Mouse (Mus musculus): ENCODE measurements around the gene Ankrd61. TPM values are rescaled to one million over a fixed set of nuclear protein-coding genes. Genes with fewer than 3 reads are reported as not detected.

Ankrd61 gene
- polyA plus RNA-seq, 1 experiment from 2014 or later = 0.21 TPM

DNA sequence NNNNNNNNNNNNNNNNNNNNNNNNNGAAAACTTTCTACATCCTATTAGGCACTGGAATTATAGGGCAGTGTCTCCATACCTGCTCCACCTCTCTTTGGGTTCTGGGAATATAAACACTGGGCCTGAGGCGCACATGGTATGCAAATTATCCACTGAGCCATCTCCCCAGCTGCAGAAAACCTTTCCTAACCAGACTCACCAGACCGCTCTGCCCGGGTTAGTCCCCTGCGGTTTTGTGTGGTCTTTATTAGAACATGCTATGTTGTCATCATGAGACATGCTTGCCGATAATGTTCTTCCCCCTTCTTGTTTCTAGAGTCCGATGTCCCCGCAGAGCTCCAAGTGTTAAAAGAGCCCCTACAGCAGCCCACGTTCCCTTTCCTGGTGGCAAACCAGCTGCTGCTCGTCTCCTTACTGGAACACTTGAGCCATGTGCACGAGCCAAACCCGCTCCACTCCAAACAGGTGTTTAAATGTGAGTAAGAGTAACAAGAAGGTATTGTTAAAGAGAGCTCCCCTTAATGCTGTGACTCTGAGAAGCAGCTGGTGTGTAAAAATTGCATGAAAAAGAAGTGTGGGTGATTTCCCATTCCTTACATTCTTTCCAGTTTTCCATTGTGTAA, 25.8 kb downstream of the Ankrd61 start:
- DNase-seq (ENCODE audit: low spot score) = no peak
- no peak for ATAC-seq (ENCODE audit: insufficient number of reproducible peaks, low FRiP score, low TSS enrichment, low read depth)

More for the DNA sequence above, 25.8 kb downstream of the Ankrd61 start:
- 89% methylated on average over 11 of the region's 11 CpGs for WGBS
- Histone ChIP-seq H3K36me3 (ENCODE audit: control insufficient read depth, insufficient read depth, low read length) (peaks cover 8% of the 10 kb centered on the region; the same call in 1 of the 2 replicates), H3K27ac (replicated peaks; ENCODE audit: low read depth, low read length) (no peak overlapping the region), H3K27me3 (ENCODE audit: control insufficient read depth, insufficient read depth, low read length) (no peaks in the 10 kb centered on the region), H3K4me3 (ENCODE audit: low read depth, low read length) (no peak overlapping the region), H3K4me2 (ENCODE audit: low read depth, severe bottlenecking) (no peak overlapping the region), H3K4me1 (ENCODE audit: control insufficient read depth, insufficient read depth, low read length) (no peaks in the 10 kb centered on the region), H3K9ac (ENCODE audit: low read length) (no peak overlapping the region), H3K9me3 (ENCODE audit: control insufficient read depth, low read length) (no peaks in the 10 kb centered on the region)

Other genes starting within 250 kb of the Ankrd61 start
- gene Usp42, start 165.4 kb downstream of the Ankrd61 start, polyA plus RNA-seq (2014; fragmentation: Nextera tagmentation; extraction: Ambion mirVana) = 33.5 and 39.5 TPM in 2 replicates
- gene Eif2ak1, start 79.9 kb downstream of the Ankrd61 start, polyA plus RNA-seq (2014; fragmentation: Nextera tagmentation; extraction: Ambion mirVana) = 50.1 and 55.1 TPM in 2 replicates
- 111 and 114 TPM in 2 replicates for gene Aimp2, start 12.2 kb upstream of the Ankrd61 start, polyA plus RNA-seq (2014; fragmentation: Nextera tagmentation; extraction: Ambion mirVana)
- gene Pms2, start 12.3 kb upstream of the Ankrd61 start, polyA plus RNA-seq (2014; fragmentation: Nextera tagmentation; extraction: Ambion mirVana) = 39.1 and 39.3 TPM in 2 replicates
- gene Gm42421, start 30.5 kb upstream of the Ankrd61 start, polyA plus RNA-seq (2014; fragmentation: Nextera tagmentation; extraction: Ambion mirVana) = 0.69 and 0.87 TPM in 2 replicates
- gene Rsph10b, start 35.4 kb upstream of the Ankrd61 start, polyA plus RNA-seq (2014; fragmentation: Nextera tagmentation; extraction: Ambion mirVana) = 0.68 and 0.73 TPM in 2 replicates
- gene Ccz1, start 117.2 kb upstream of the Ankrd61 start, polyA plus RNA-seq (2014; fragmentation: Nextera tagmentation; extraction: Ambion mirVana) = 110 and 113 TPM in 2 replicates
- not detected in 2 replicates for gene Ocm, start 129.0 kb upstream of the Ankrd61 start, polyA plus RNA-seq (2014; fragmentation: Nextera tagmentation; extraction: Ambion mirVana)
- gene Lmtk2, start 202.8 kb upstream of the Ankrd61 start, polyA plus RNA-seq (2014; fragmentation: Nextera tagmentation; extraction: Ambion mirVana) = 4.4 and 4.6 TPM in 2 replicates

Measured in limb, embryonic 11.5 days (tissue).